Mouse (Mus musculus): Measurements from ENCODE around the gene Retnla. TPM values are rescaled to one million over a fixed set of nuclear protein-coding genes. Genes with fewer than 3 reads are reported as not detected.

Retnla gene
- polyA plus RNA-seq, 2 experiments, result not detected

DNA sequence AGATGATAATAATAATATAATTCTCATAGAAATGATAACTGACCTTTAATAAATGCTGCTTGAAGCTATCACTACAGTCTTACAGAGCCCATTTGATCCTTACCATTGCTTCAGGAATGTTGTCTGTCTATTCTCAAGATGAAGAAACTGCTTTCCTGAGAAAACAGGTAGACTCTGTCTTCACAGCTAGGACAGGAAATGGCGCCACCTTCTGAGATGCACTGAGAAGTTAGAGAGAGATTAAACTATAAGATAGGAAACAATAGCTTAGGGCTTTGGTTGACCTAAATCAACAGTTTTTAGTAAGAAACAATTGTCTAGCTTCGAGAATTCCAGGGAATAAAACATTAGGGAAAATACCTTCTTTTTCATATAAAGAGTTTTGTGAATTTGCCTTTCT, 33.0 kb upstream of the Retnla start:
- Histone ChIP-seq H3K36me3 (ENCODE audit: control insufficient read depth, insufficient read depth, low read length) (no peaks in the 10 kb centered on the region), H3K27me3 (ENCODE audit: control insufficient read depth, insufficient read depth, low read length) (no peaks in the 10 kb centered on the region), H3K27ac (replicated peaks; ENCODE audit: low read depth, low read length) (no peak overlapping the region), H3K9ac (ENCODE audit: low read depth, low read length, severe bottlenecking) (no peak overlapping the region), H3K4me1 (ENCODE audit: control insufficient read depth, insufficient read depth, low read length) (no peaks in the 10 kb centered on the region), H3K9me3 (ENCODE audit: control insufficient read depth, low read length) (no peaks in the 10 kb centered on the region), H3K4me2 (replicated peaks; ENCODE audit: low read depth, low read length, severe bottlenecking) (no peak overlapping the region), H3K4me3 (replicated peaks; ENCODE audit: low read length) (no peak overlapping the region)
- no peak for ATAC-seq (ENCODE audit: low FRiP score, low read depth)
- WGBS, result 55% methylated on average over 2 of the region's 2 CpGs
- TF ChIP-seq POLR2A (IDR thresholded peaks at IDR 0.05; ENCODE audit: borderline replicate concordance, extremely low read depth, insufficient read depth, insufficient read length), result no peak
- no peak for DNase-seq (ENCODE audit: low spot score)

DNA sequence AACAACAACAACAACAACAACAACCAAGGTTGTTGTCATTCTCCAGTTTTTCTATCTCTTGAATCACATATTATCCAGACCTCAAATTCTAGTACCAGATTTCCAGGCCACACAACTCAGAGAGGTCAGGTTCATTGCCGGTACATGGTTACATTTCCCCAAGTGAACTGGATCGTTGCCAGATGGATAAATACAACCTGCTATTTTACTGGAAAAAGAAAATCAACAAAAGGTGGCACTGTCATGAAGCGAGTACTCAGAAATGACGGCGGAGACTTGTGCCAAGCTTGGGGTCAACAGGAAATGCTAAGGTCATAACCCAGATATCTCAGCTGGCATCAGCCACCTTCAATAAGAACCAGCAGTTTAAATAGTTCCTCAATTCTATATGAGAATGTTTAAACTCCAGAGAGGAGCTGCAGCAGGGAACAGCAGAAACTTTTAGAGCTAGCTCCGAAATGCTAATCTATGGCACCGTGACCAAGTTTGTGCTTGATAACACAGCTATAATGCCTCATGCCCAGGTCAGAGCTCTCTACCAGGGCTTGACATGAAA, 30.4 kb upstream of the Retnla start:
- no peak for TF ChIP-seq POLR2A (IDR thresholded peaks at IDR 0.05; ENCODE audit: borderline replicate concordance, extremely low read depth, insufficient read depth, insufficient read length)
- Histone ChIP-seq H3K4me3 (replicated peaks; ENCODE audit: low read length) (no peak overlapping the region), H3K9me3 (ENCODE audit: control insufficient read depth, low read length) (no peaks in the 10 kb centered on the region), H3K9ac (ENCODE audit: low read depth, low read length, severe bottlenecking) (no peak overlapping the region), H3K27me3 (ENCODE audit: control insufficient read depth, insufficient read depth, low read length) (no peaks in the 10 kb centered on the region), H3K4me1 (ENCODE audit: control insufficient read depth, insufficient read depth, low read length) (no peaks in the 10 kb centered on the region), H3K27ac (replicated peaks; ENCODE audit: low read depth, low read length) (no peak overlapping the region), H3K36me3 (ENCODE audit: control insufficient read depth, insufficient read depth, low read length) (no peaks in the 10 kb centered on the region), H3K4me2 (replicated peaks; ENCODE audit: low read depth, low read length, severe bottlenecking) (no peak overlapping the region)
- WGBS, result 60% methylated on average over 7 of the region's 7 CpGs
- ATAC-seq (ENCODE audit: low FRiP score, low read depth) (no peak), DNase-seq (ENCODE audit: low spot score) (no peak)

DNA sequence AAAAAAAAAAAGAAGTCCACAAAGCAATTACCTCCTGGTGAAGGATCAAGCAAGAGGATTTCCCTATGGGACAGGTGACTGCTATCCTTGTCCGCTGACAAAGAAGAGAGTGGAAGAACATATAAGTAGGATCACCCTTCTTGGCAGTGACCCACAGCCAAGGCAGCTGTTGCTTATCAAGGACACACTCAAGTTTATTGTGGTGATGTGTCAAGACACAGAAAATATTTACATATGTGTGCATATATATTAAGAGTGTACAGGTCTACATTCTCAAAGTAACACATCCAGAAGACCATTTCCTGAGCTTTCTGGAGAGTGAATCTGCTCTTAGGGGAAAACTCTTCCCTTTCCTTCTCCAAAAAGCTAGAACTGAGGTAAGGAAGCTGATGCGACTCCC, 25.7 kb upstream of the Retnla start, which contains the start of gene Retnlb:
Gene Retnlb (plus strand): TSS at position 162 of the 400 bp plus-strand sequence.
- DNase-seq (ENCODE audit: low spot score), result no peak
- Histone ChIP-seq H3K4me3 (replicated peaks; ENCODE audit: low read length) (no peak within 1 kb of the TSS), H3K4me2 (replicated peaks; ENCODE audit: low read depth, low read length, severe bottlenecking) (no peak within 1 kb of the TSS), H3K27me3 (ENCODE audit: control insufficient read depth, insufficient read depth, low read length) (no peaks in the 10 kb centered on the region), H3K9me3 (ENCODE audit: control insufficient read depth, low read length) (no peaks in the 10 kb centered on the region), H3K9ac (ENCODE audit: low read depth, low read length, severe bottlenecking) (no peak within 1 kb of the TSS), H3K4me1 (ENCODE audit: control insufficient read depth, insufficient read depth, low read length) (no peaks in the 10 kb centered on the region), H3K36me3 (ENCODE audit: control insufficient read depth, insufficient read depth, low read length) (no peaks in the 10 kb centered on the region), H3K27ac (replicated peaks; ENCODE audit: low read depth, low read length) (no peak within 1 kb of the TSS)
- 91% methylated on average over 2 of the region's 2 CpGs for WGBS
- no peak for TF ChIP-seq POLR2A (IDR thresholded peaks at IDR 0.05; ENCODE audit: borderline replicate concordance, extremely low read depth, insufficient read depth, insufficient read length)
- ATAC-seq (ENCODE audit: low FRiP score, low read depth), result no peak

DNA sequence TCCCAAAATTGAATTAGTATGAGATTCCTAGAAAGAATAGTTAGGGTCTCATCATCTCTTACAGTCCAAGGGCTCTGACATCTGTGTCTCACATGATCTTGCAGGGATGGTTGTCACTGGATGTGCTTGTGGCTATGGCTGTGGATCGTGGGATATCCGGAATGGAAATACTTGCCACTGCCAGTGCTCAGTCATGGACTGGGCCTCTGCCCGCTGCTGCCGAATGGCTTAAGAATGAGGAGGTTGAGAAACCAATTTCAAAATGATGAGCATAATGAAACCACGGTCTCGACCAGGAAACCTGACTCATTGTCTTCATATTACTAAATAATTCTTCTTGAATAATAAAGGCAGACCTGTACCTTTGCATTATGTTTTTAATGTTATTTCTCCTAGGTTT, 23.8 kb upstream of the Retnla start:
- no peak for ATAC-seq (ENCODE audit: low FRiP score, low read depth)
- Histone ChIP-seq H3K9me3 (ENCODE audit: control insufficient read depth, low read length) (no peaks in the 10 kb centered on the region), H3K4me3 (replicated peaks; ENCODE audit: low read length) (no peak overlapping the region)

DNA sequence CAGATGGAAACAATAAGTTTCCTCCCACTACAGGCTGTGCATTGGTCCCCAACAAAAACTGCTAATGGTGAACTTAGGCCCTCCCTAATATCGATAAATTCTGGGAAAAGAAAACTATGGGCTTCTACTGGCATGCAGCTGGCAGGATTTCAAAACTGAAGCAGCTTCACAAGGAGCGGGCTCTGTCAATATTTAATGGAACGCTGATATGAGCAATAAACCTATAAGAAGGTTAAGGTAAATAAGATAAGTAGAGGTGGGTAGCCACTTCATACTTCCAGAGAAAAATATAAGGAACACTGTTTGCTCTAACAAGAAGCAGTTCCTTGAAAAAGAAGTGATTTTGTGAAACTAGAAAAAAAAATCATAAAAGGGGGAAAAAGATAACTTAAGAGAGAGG, 15.9 kb upstream of the Retnla start:
- ATAC-seq (ENCODE audit: low FRiP score, low read depth) (no peak), DNase-seq (ENCODE audit: low spot score) (no peak)
- Histone ChIP-seq H3K36me3 (ENCODE audit: control insufficient read depth, insufficient read depth, low read length) (no peaks in the 10 kb centered on the region), H3K4me2 (replicated peaks; ENCODE audit: low read depth, low read length, severe bottlenecking) (no peak overlapping the region), H3K9me3 (ENCODE audit: control insufficient read depth, low read length) (no peaks in the 10 kb centered on the region), H3K4me1 (ENCODE audit: control insufficient read depth, insufficient read depth, low read length) (no peaks in the 10 kb centered on the region), H3K4me3 (replicated peaks; ENCODE audit: low read length) (no peak overlapping the region), H3K27ac (replicated peaks; ENCODE audit: low read depth, low read length) (no peak overlapping the region), H3K27me3 (ENCODE audit: control insufficient read depth, insufficient read depth, low read length) (no peaks in the 10 kb centered on the region), H3K9ac (ENCODE audit: low read depth, low read length, severe bottlenecking) (no peak overlapping the region)
- no peak for TF ChIP-seq POLR2A (IDR thresholded peaks at IDR 0.05; ENCODE audit: borderline replicate concordance, extremely low read depth, insufficient read depth, insufficient read length)
- 87% methylated on average over 3 of the region's 3 CpGs for WGBS

More for the DNA sequence above, 23.8 kb upstream of the Retnla start:
- no peaks in the 10 kb centered on the region for H3K4me1 ChIP-seq (ENCODE audit: control insufficient read depth, insufficient read depth, low read length)
- H3K27ac ChIP-seq (replicated peaks; ENCODE audit: low read depth, low read length), result no peak overlapping the region
- H3K9ac ChIP-seq (ENCODE audit: low read depth, low read length, severe bottlenecking), result no peak overlapping the region
- no peak for DNase-seq (ENCODE audit: low spot score)
- no peaks in the 10 kb centered on the region for H3K36me3 ChIP-seq (ENCODE audit: control insufficient read depth, insufficient read depth, low read length)
- WGBS, result 93% methylated on average over 6 of the region's 6 CpGs
- no peak for TF ChIP-seq POLR2A (IDR thresholded peaks at IDR 0.05; ENCODE audit: borderline replicate concordance, extremely low read depth, insufficient read depth, insufficient read length)
- no peaks in the 10 kb centered on the region for H3K27me3 ChIP-seq (ENCODE audit: control insufficient read depth, insufficient read depth, low read length)
- no peak overlapping the region for H3K4me2 ChIP-seq (replicated peaks; ENCODE audit: low read depth, low read length, severe bottlenecking)

DNA sequence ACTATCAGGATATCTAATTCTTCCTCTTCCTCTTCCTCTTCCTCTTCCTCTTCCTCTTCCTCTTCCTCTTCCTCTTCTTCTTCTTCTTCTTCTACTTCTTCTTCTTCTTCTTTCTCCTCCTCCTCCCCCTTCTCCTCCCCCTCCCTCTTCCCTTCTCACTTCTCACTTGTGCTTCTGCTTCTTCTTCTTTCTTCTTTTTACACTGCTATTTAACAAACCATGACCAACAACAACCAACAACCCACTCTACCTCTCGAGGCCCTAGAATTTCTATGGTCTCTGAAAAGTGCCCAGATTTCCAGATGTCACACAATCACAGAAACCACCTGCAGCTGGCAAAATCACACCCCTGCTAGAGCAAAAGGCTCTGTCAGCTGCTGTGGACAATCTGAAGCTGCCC, 14.7 kb upstream of the Retnla start:
- 43% methylated on average over 1 of the region's 1 CpGs for WGBS

More for the DNA sequence above, 14.7 kb upstream of the Retnla start:
- no peak overlapping the region for H3K4me2 ChIP-seq (replicated peaks; ENCODE audit: low read depth, low read length, severe bottlenecking)
- H3K4me3 ChIP-seq (replicated peaks; ENCODE audit: low read length), result no peak overlapping the region
- no peak overlapping the region for H3K9ac ChIP-seq (ENCODE audit: low read depth, low read length, severe bottlenecking)
- no peak for TF ChIP-seq POLR2A (IDR thresholded peaks at IDR 0.05; ENCODE audit: borderline replicate concordance, extremely low read depth, insufficient read depth, insufficient read length)
- H3K9me3 ChIP-seq (ENCODE audit: control insufficient read depth, low read length), result no peaks in the 10 kb centered on the region
- no peak overlapping the region for H3K27ac ChIP-seq (replicated peaks; ENCODE audit: low read depth, low read length)
- H3K36me3 ChIP-seq (ENCODE audit: control insufficient read depth, insufficient read depth, low read length), result no peaks in the 10 kb centered on the region
- H3K4me1 ChIP-seq (ENCODE audit: control insufficient read depth, insufficient read depth, low read length), result no peaks in the 10 kb centered on the region
- H3K27me3 ChIP-seq (ENCODE audit: control insufficient read depth, insufficient read depth, low read length), result no peaks in the 10 kb centered on the region
- DNase-seq (ENCODE audit: low spot score), result no peak
- no peak for ATAC-seq (ENCODE audit: low FRiP score, low read depth)
